20 mouse cellular contexts compared by ENCODE assay signal in genomic region chr8:114927917-114928316, GRCm38 (mm10).
DNase-seq lines count a peak whose midpoint lies in the region; ATAC-seq and TF ChIP-seq lines count a peak whose summit lies in the region.
"Had no signal": no experiment of that assay in that cellular context is flagged by ENCODE, and none has a peak within 500 bp of the region (broad histone marks: within the 10 kb centered on the region; RNA-seq: fewer than 3 reads in every experiment).

No protein-coding gene starts in this region.

- peak; percentile 5 for DNase-seq in splenic B cell, adult 2 months (ENCODE audit: low read depth, low spot score)
- no peak for DNase-seq in right cerebral cortex, postnatal 36 days (ENCODE audit: low spot score in 2 of 2)
- no peak for DNase-seq in heart, adult 2 months
- DNase-seq in ovary, adult 18-20 months (ENCODE audit: low spot score), result no peak
- DNase-seq: adrenal gland, adult 2 months; cerebellum, adult 11 months; cerebellum, adult 2 months; cerebellum, postnatal 10 days; cerebellum, postnatal 36 days; gastrocnemius, postnatal 10 days; gastrocnemius, postnatal 36 days had no signal

- H3K27me3 ChIP-seq in intestine, embryonic 15.5 days (replicated peaks), result no peaks in the 10 kb centered on the region
- no peaks in the 10 kb centered on the region for H3K27me3 ChIP-seq in intestine, postnatal 0 days (replicated peaks; ENCODE audit: control insufficient read depth, insufficient read depth, low read length)
- H3K27me3 ChIP-seq in splenic B cell, adult 2 months (ENCODE audit: control insufficient read depth, insufficient read depth, low read length, poor library complexity, severe bottlenecking), result no peaks in the 10 kb centered on the region
- H3K27me3 ChIP-seq in heart, adult 2 months (ENCODE audit: control insufficient read depth, insufficient read depth, low read length), result no peaks in the 10 kb centered on the region

- no peaks in the 10 kb centered on the region for H3K9me3 ChIP-seq in intestine, embryonic 15.5 days
- no peaks in the 10 kb centered on the region for H3K9me3 ChIP-seq in intestine, postnatal 0 days (ENCODE audit: control insufficient read depth)
- H3K9me3 ChIP-seq: forebrain, embryonic 10.5 days; forebrain, embryonic 13.5 days; hindbrain, embryonic 12.5 days; hindbrain, embryonic 15.5 days had no signal

- TF ChIP-seq EP300 in heart, adult 2 months (IDR thresholded peaks at IDR 0.05; ENCODE audit: insufficient read depth, low read depth, low read length), result no peak

- H3K4me3 ChIP-seq in intestine, embryonic 15.5 days (replicated peaks), result no peak overlapping the region
- H3K4me3 ChIP-seq in intestine, postnatal 0 days (ENCODE audit: low read depth, low read length), result no peak overlapping the region
- H3K4me3 ChIP-seq in heart, adult 2 months, result no peak overlapping the region
- H3K4me3 ChIP-seq: forebrain, embryonic 10.5 days; forebrain, embryonic 13.5 days; hindbrain, embryonic 12.5 days; hindbrain, embryonic 15.5 days had no signal

- WGBS in intestine, embryonic 15.5 days, result 63% methylated on average over 4 of the region's 4 CpGs
- WGBS in intestine, postnatal 0 days, result 44% methylated on average over 4 of the region's 4 CpGs
- 83% methylated on average over 4 of the region's 4 CpGs for WGBS in heart, adult 2 months

- no peak for TF ChIP-seq POLR2A in heart, adult 2 months (IDR thresholded peaks at IDR 0.05; ENCODE audit: insufficient read depth, low read depth, low read length)

- H3K9ac ChIP-seq in intestine, embryonic 15.5 days, result no peak overlapping the region
- H3K9ac ChIP-seq in intestine, postnatal 0 days (ENCODE audit: low read depth, low read length), result no peak overlapping the region
- H3K9ac ChIP-seq in heart, adult 2 months (ENCODE audit: low read depth, low read length), result no peak overlapping the region
- H3K9ac ChIP-seq: forebrain, embryonic 13.5 days; hindbrain, embryonic 12.5 days; hindbrain, embryonic 15.5 days had no signal

- peak; percentile 69 for ATAC-seq in intestine, embryonic 15.5 days
- peak; percentile 61 for ATAC-seq in intestine, postnatal 0 days
- ATAC-seq: CD4-positive, CD25-positive, alpha-beta regulatory T cell, adult 4 months; forebrain, embryonic 13.5 days; forebrain, embryonic 16.5 days had no signal

- H3K4me1 ChIP-seq in intestine, embryonic 15.5 days (replicated peaks), result peaks cover 16% of the 10 kb centered on the region; the same call in 1 of the 2 replicates
- no peaks in the 10 kb centered on the region for H3K4me1 ChIP-seq in intestine, postnatal 0 days (replicated peaks; ENCODE audit: control insufficient read depth, insufficient read depth, low read length)
- peaks cover 2% of the 10 kb centered on the region; the same call in 1 of the 2 replicates for H3K4me1 ChIP-seq in heart, adult 2 months (ENCODE audit: control insufficient read depth, insufficient read depth, low read length)

- intact Hi-C loops in heart, adult 2 months (cut with DNase I), result no loop called here

- no peaks in the 10 kb centered on the region for H3K36me3 ChIP-seq in intestine, embryonic 15.5 days
- no peaks in the 10 kb centered on the region for H3K36me3 ChIP-seq in intestine, postnatal 0 days (ENCODE audit: control insufficient read depth, insufficient read depth)
- no peaks in the 10 kb centered on the region for H3K36me3 ChIP-seq in splenic B cell, adult 2 months (ENCODE audit: control insufficient read depth, insufficient read depth, low read length, poor library complexity, severe bottlenecking)
- no peaks in the 10 kb centered on the region for H3K36me3 ChIP-seq in heart, adult 2 months (ENCODE audit: control insufficient read depth, insufficient read depth, low read length)
- H3K36me3 ChIP-seq: forebrain, embryonic 10.5 days; hindbrain, embryonic 12.5 days; hindbrain, embryonic 15.5 days had no signal

- H3K79me2 ChIP-seq in heart, adult 2 months (replicated peaks; ENCODE audit: control insufficient read depth, insufficient read depth, low read length), result no peaks in the 10 kb centered on the region

- TF ChIP-seq CTCF in intestine, postnatal 0 days (IDR thresholded peaks at IDR 0.05; ENCODE audit: low read depth), result no peak
- TF ChIP-seq CTCF in heart, adult 2 months (IDR thresholded peaks at IDR 0.05), result no peak

- no peak overlapping the region for H3K27ac ChIP-seq in intestine, embryonic 15.5 days
- no peak overlapping the region for H3K27ac ChIP-seq in intestine, postnatal 0 days (ENCODE audit: low read depth, low read length)
- H3K27ac ChIP-seq in heart, adult 2 months, result no peak overlapping the region
- H3K27ac ChIP-seq: forebrain, embryonic 10.5 days; forebrain, embryonic 13.5 days; hindbrain, embryonic 12.5 days; hindbrain, embryonic 15.5 days had no signal

- peak overlapping the region; percentile 34 for H3K4me2 ChIP-seq in intestine, embryonic 15.5 days (replicated peaks)
- H3K4me2 ChIP-seq in intestine, postnatal 0 days (replicated peaks; ENCODE audit: low read depth), result peak overlapping the region; percentile 48
- H3K4me2 ChIP-seq: forebrain, embryonic 13.5 days; heart, embryonic 11.5 days; hindbrain, embryonic 12.5 days; hindbrain, embryonic 15.5 days had no signal
